Mouse (Mus musculus) adipocyte (in vitro differentiated cells): Measurements from ENCODE around the gene Qsox2.
A peak's percentile ranks its signal among the peaks of the same experiment; 100 is the strongest.

Experiments
- DNase-seq: peaks from one replicate; pipeline ENCODE4 v3.0.0-alpha.2; 2016; ENCODE audit warnings: low spot score

The Qsox2 gene

GRCm38 (mm10) chr2:26237290-26237782 is at the start of gene Qsox2:
Qsox2 (minus strand) TSS chr2:26237525.
- DNase-seq: peak; percentile 97

GRCm38 (mm10) chr2:26286391-26286790 is 49.1 kb upstream of the Qsox2 start:
- DNase-seq: no peak

GRCm38 (mm10) chr2:26285804-26286203 is 48.5 kb upstream of the Qsox2 start:
- DNase-seq: no peak

GRCm38 (mm10) chr2:26280594-26280993 is 43.3 kb upstream of the Qsox2 start:
- no peak for DNase-seq

GRCm38 (mm10) chr2:26279712-26280111 is 42.4 kb upstream of the Qsox2 start:
- DNase-seq: no peak

GRCm38 (mm10) chr2:26273611-26274010 is 36.3 kb upstream of the Qsox2 start:
- DNase-seq: peak; percentile 79

- no peak for DNase-seq
These were observed 30.9 kb upstream of the Qsox2 start for GRCm38 (mm10) chr2:26268216-26268615.

- no peak for DNase-seq
These were observed 28.9 kb upstream of the Qsox2 start for GRCm38 (mm10) chr2:26266066-26266742.

GRCm38 (mm10) chr2:26265095-26265494 is 27.8 kb upstream of the Qsox2 start:
- DNase-seq: peak; percentile 42

- DNase-seq: no peak
These were observed 27.3 kb upstream of the Qsox2 start for GRCm38 (mm10) chr2:26264646-26265045.

- no peak for DNase-seq
These were observed 20.2 kb upstream of the Qsox2 start for GRCm38 (mm10) chr2:26257315-26258096.

- peak; percentile 19 for DNase-seq
These were observed 17.5 kb upstream of the Qsox2 start for GRCm38 (mm10) chr2:26254816-26255215.

GRCm38 (mm10) chr2:26252514-26253206 is 15.3 kb upstream of the Qsox2 start:
- DNase-seq: no peak

- DNase-seq: peak; percentile 23
These were observed 10.2 kb upstream of the Qsox2 start for GRCm38 (mm10) chr2:26247531-26247930.

GRCm38 (mm10) chr2:26240841-26241240 is 3.5 kb upstream of the Qsox2 start:
- no peak for DNase-seq

- no peak for DNase-seq
These were observed 3.0 kb upstream of the Qsox2 start for GRCm38 (mm10) chr2:26240330-26240729.

- DNase-seq: no peak
These were observed 540 bp downstream of the Qsox2 start for GRCm38 (mm10) chr2:26236681-26237289.

GRCm38 (mm10) chr2:26234771-26235170 is 2.6 kb downstream of the Qsox2 start:
- DNase-seq: no peak

GRCm38 (mm10) chr2:26234253-26234652 is 3.1 kb downstream of the Qsox2 start:
- DNase-seq: no peak

- no peak for DNase-seq
These were observed 6.0 kb downstream of the Qsox2 start for GRCm38 (mm10) chr2:26231366-26231765.

GRCm38 (mm10) chr2:26230253-26230652 is 7.1 kb downstream of the Qsox2 start:
- DNase-seq: no peak

- DNase-seq: peak; percentile 69
These were observed 9.5 kb downstream of the Qsox2 start for GRCm38 (mm10) chr2:26227788-26228187.
